Mouse (Mus musculus) megakaryocyte progenitor cell, adult 5-6 weeks (primary cell): Measurements from ENCODE around the gene Krt27. TPM values are rescaled to one million over a fixed set of nuclear protein-coding genes. Genes with fewer than 3 reads are reported as not detected.

Source experiments
- ATAC-seq: replicated peaks from 2 replicates; pipeline ENCODE4 v1.8.0; 2016; ENCODE audit warnings: mild to moderate bottlenecking, moderate TSS enrichment, inconsistent platforms; ENCODE audit not compliant: poor library complexity
- total RNA-seq, 2 experiments: library from RNA; stranded (forward) in 1 of 2; stranded (reverse) in 1 of 2; fragments of 157-497, 149-512 nt in 1 of 2; fragments of 200-1000 nt in 1 of 2; gene quantifications; 2 replicates each; pipeline versions ENCODE4 v1.2.3 to v1.2.4; 2015 to 2017

Krt27 gene
- total RNA-seq, 2 experiments from 2014 or later, result not detected

- no peak for ATAC-seq
Measured at GRCm38 (mm10) chr11:99333426-99333825, 17.5 kb downstream of the Krt27 start.

DNA sequence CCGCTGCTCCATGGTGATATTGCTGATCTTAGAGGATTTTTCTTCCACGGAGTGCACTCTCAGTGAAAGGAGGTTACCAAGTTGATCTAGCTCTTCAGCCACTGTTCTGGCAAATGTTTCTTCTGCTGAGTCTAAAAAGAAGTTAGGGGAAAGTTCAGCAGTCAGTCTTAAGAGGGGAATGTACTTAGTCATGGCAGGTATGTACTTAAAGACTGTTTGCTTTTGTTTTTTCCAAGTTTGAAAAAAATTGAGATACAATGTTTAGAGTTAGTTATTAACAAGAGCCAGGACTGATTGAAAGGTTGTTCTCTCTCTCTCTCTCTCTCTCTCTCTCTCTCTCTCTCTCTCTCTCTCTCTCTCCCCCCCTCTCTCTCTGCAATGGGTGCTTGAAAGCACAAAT is 21.2 kb downstream of the Krt27 start:
- no peak for ATAC-seq

DNA sequence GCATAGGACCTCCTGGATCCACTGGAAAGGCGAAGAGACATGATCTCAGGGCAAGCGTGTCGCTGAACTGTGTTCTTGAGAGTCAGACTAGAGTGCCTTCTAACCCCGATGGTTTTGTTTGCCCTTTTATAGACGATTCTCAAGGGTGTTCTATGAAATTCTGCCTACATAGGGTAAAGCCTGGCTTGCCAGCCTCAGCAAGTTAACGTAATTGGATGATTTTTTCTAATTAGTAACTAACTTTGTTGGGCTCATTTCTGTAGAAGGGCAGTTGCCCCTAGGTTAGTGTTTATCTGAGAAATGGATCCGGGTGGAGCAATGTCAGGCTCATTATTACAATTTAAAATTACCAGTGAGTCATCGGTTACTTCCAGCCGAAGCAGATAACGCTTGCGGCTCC is 28.1 kb downstream of the Krt27 start, which contains the start of gene Krt25:
Gene Krt25, minus strand, starts transcription at position 101 of the 400 bp plus-strand sequence.
- ATAC-seq, result no peak

DNA sequence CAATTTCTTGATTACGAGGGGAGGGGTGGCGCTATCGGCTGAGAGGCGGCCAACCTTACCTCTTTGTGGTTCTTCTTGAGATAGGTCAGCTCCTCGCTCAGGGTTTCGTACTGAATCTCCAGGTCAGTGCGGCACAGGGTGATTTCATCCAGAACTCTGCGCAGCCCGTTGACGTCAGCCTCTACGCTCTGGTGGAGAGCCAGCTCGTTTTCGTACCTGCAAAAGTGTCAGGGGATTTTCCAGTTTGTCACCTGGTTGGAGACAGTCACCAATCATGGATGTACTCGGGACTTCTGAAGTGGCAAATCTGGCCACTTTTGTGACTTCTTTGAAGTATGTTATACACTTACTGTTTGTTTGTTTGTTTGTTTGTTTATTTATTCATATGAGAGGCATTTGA is 29.8 kb downstream of the Krt27 start:
- ATAC-seq, result no peak

DNA sequence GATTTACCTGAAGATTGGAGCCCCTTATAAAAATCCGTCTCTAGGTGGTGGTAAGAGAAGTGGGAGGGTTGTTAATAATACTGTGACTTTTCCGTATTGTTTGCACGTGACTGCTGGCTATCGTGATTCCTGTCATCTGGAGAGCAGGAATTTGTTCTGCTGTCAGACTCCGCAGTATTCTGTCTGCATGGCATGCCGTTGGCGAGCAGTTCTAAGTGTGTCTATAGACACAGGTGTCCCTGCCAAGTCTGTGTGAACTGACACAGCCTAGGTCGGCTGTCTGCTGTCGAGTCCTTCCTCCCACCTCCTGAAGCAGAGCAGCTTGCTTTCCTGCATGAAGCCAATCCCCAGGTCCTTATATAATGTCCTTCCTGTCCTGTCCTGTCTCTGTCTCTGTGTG is 31.8 kb downstream of the Krt27 start:
- no peak for ATAC-seq

GRCm38 (mm10) chr11:99316543-99316942 is 34.4 kb downstream of the Krt27 start:
- no peak for ATAC-seq

- ATAC-seq, result no peak
Measured at GRCm38 (mm10) chr11:99314594-99314993, 36.3 kb downstream of the Krt27 start.

GRCm38 (mm10) chr11:99310882-99311281 is 40.0 kb downstream of the Krt27 start:
- ATAC-seq, result peak; percentile 78

GRCm38 (mm10) chr11:99307579-99307978 is 43.3 kb downstream of the Krt27 start:
- peak; percentile 82 for ATAC-seq

Other genes with a start within 250 kb of the Krt27 start
- 0.17 and 0.22 TPM in 2 replicates for gene Ccr7, start 196.0 kb downstream of the Krt27 start, total RNA-seq (2015)
- gene Ccr7, start 196.0 kb downstream of the Krt27 start, total RNA-seq (2017), result not detected in 2 replicates
- gene Smarce1, start 120.1 kb downstream of the Krt27 start, total RNA-seq (2015), result 95.7 and 108 TPM in 2 replicates
- gene Smarce1, start 120.1 kb downstream of the Krt27 start, total RNA-seq (2017), result 161 and 260 TPM in 2 replicates
- gene Krt222, start 107.0 kb downstream of the Krt27 start, total RNA-seq (2015), result not detected in 2 replicates
- not detected in 2 replicates for gene Krt222, start 107.0 kb downstream of the Krt27 start, total RNA-seq (2017)
- gene Krt24, start 65.8 kb downstream of the Krt27 start, total RNA-seq (2015), result not detected in 2 replicates
- not detected in 2 replicates for gene Krt24, start 65.8 kb downstream of the Krt27 start, total RNA-seq (2017)
- not detected in 2 replicates for gene Krt25, start 28.2 kb downstream of the Krt27 start, total RNA-seq (2015)
- gene Krt25, start 28.2 kb downstream of the Krt27 start, total RNA-seq (2017), result not detected in 2 replicates
- gene Krt26, start 13.1 kb downstream of the Krt27 start, total RNA-seq (2015), result not detected in 2 replicates
- not detected in 2 replicates for gene Krt26, start 13.1 kb downstream of the Krt27 start, total RNA-seq (2017)
- gene Krt28, start 23.8 kb upstream of the Krt27 start, total RNA-seq (2015), result not detected in 2 replicates
- gene Krt28, start 23.8 kb upstream of the Krt27 start, total RNA-seq (2017), result not detected in 2 replicates
- 2.3 and 7.2 TPM in 2 replicates for gene Krt10, start 38.3 kb upstream of the Krt27 start, total RNA-seq (2015)
- 0.47 TPM in 1 of 2 replicates, not detected in the other for gene Krt10, start 38.3 kb upstream of the Krt27 start, total RNA-seq (2017)
- gene Krt12, start 71.2 kb upstream of the Krt27 start, total RNA-seq (2015), result not detected in 2 replicates
- not detected in 2 replicates for gene Krt12, start 71.2 kb upstream of the Krt27 start, total RNA-seq (2017)
- gene Krt20, start 87.0 kb upstream of the Krt27 start, total RNA-seq (2015), result not detected in 2 replicates
- not detected in 2 replicates for gene Krt20, start 87.0 kb upstream of the Krt27 start, total RNA-seq (2017)
- gene Krt23, start 142.0 kb upstream of the Krt27 start, total RNA-seq (2015), result not detected in 2 replicates
- gene Krt23, start 142.0 kb upstream of the Krt27 start, total RNA-seq (2017), result not detected in 2 replicates
- gene Krt39, start 170.2 kb upstream of the Krt27 start, total RNA-seq (2015), result not detected in 2 replicates
- gene Krt39, start 170.2 kb upstream of the Krt27 start, total RNA-seq (2017), result not detected in 2 replicates
- gene Krt40, start 192.1 kb upstream of the Krt27 start, total RNA-seq (2015), result not detected in 2 replicates
- gene Krt40, start 192.1 kb upstream of the Krt27 start, total RNA-seq (2017), result not detected in 2 replicates
- gene Krtap3-3, start 199.8 kb upstream of the Krt27 start, total RNA-seq (2015), result not detected in 2 replicates
- not detected in 2 replicates for gene Krtap3-3, start 199.8 kb upstream of the Krt27 start, total RNA-seq (2017)
- gene Krtap3-2, start 205.7 kb upstream of the Krt27 start, total RNA-seq (2015), result not detected in 2 replicates
- not detected in 2 replicates for gene Krtap3-2, start 205.7 kb upstream of the Krt27 start, total RNA-seq (2017)
- not detected in 2 replicates for gene Gm11939, start 208.4 kb upstream of the Krt27 start, total RNA-seq (2015)
- not detected in 2 replicates for gene Gm11939, start 208.4 kb upstream of the Krt27 start, total RNA-seq (2017)
- gene Krtap3-1, start 215.5 kb upstream of the Krt27 start, total RNA-seq (2015), result not detected in 2 replicates
- gene Krtap3-1, start 215.5 kb upstream of the Krt27 start, total RNA-seq (2017), result not detected in 2 replicates
- not detected in 2 replicates for gene Krtap1-5, start 229.9 kb upstream of the Krt27 start, total RNA-seq (2015)
- gene Krtap1-5, start 229.9 kb upstream of the Krt27 start, total RNA-seq (2017), result not detected in 2 replicates
- not detected in 2 replicates for gene Krtap1-4, start 232.6 kb upstream of the Krt27 start, total RNA-seq (2015)
- not detected in 2 replicates for gene Krtap1-4, start 232.6 kb upstream of the Krt27 start, total RNA-seq (2017)
- gene Krtap1-3, start 240.2 kb upstream of the Krt27 start, total RNA-seq (2015), result not detected in 2 replicates
- gene Krtap1-3, start 240.2 kb upstream of the Krt27 start, total RNA-seq (2017), result not detected in 2 replicates
- gene Krtap9-3, start 247.0 kb upstream of the Krt27 start, total RNA-seq (2015), result not detected in 2 replicates
- not detected in 2 replicates for gene Krtap9-3, start 247.0 kb upstream of the Krt27 start, total RNA-seq (2017)